Mouse (Mus musculus): Measurements from ENCODE around the gene Nit1.
A peak's percentile ranks its signal among the peaks of the same experiment; 100 is the strongest.

Nit1 gene

GRCm38 (mm10) chr1:171345225-171346094, at the start of gene Nit1, which contains the start of gene Pfdn2:
Gene Nit1, minus strand, starts transcription at chr1:171345646.
Gene Pfdn2, plus strand, starts transcription at chr1:171345670.
- DNase-seq: peak; percentile 92

- DNase-seq: no peak
Measured at GRCm38 (mm10) chr1:171390101-171390500, 44.7 kb upstream of the Nit1 start.

GRCm38 (mm10) chr1:171388376-171389102, 43.1 kb upstream of the Nit1 start, which contains the start of gene Arhgap30:
Gene Arhgap30, plus strand, starts transcription at chr1:171388954.
- DNase-seq: peak; percentile 14

GRCm38 (mm10) chr1:171387099-171387498, 41.7 kb upstream of the Nit1 start:
- DNase-seq: no peak

- no peak for DNase-seq
Measured at GRCm38 (mm10) chr1:171385171-171385570, 39.7 kb upstream of the Nit1 start.

GRCm38 (mm10) chr1:171384361-171384760, 38.9 kb upstream of the Nit1 start:
- no peak for DNase-seq

- DNase-seq: no peak
Measured at GRCm38 (mm10) chr1:171382096-171382620, 36.7 kb upstream of the Nit1 start.

- DNase-seq: peak; percentile 62
Measured at GRCm38 (mm10) chr1:171379935-171380599, 34.6 kb upstream of the Nit1 start.

GRCm38 (mm10) chr1:171378298-171378697, 32.9 kb upstream of the Nit1 start:
- DNase-seq: no peak

- DNase-seq: no peak
Measured at GRCm38 (mm10) chr1:171375646-171376097, 30.2 kb upstream of the Nit1 start.

GRCm38 (mm10) chr1:171373946-171374345, 28.5 kb upstream of the Nit1 start:
- no peak for DNase-seq

- DNase-seq: no peak
Measured at GRCm38 (mm10) chr1:171372880-171373279, 27.4 kb upstream of the Nit1 start.

GRCm38 (mm10) chr1:171369845-171370556, 24.6 kb upstream of the Nit1 start, which contains the start of gene Nectin4:
Gene Nectin4, plus strand, starts transcription at chr1:171370099.
- DNase-seq: no peak

- no peak for DNase-seq
Measured at GRCm38 (mm10) chr1:171365934-171366333, 20.5 kb upstream of the Nit1 start.

GRCm38 (mm10) chr1:171361106-171362103, 16.0 kb upstream of the Nit1 start:
- peak; percentile 59 for DNase-seq

- DNase-seq: peak; percentile 86
Measured at GRCm38 (mm10) chr1:171360656-171361055, 15.2 kb upstream of the Nit1 start, which contains the start of gene Klhdc9. Gene Klhdc9, minus strand, starts transcription at chr1:171360798.

GRCm38 (mm10) chr1:171360253-171360652, 14.8 kb upstream of the Nit1 start:
- peak; percentile 48 for DNase-seq

GRCm38 (mm10) chr1:171358421-171358820, 13.0 kb upstream of the Nit1 start:
- no peak for DNase-seq

- no peak for DNase-seq
Measured at GRCm38 (mm10) chr1:171356814-171357213, 11.4 kb upstream of the Nit1 start.

- DNase-seq: no peak
Measured at GRCm38 (mm10) chr1:171355812-171356340, 10.4 kb upstream of the Nit1 start.
